Mouse (Mus musculus) B cell, adult 67 days (primary cell): ENCODE measurements around the gene Tmprss12. TPM values are rescaled to one million over a fixed set of nuclear protein-coding genes. Genes with fewer than 3 reads are reported as not detected.

Experiments
- total RNA-seq, 2 experiments: library from RNA; stranded (reverse); gene quantifications; 4 replicates each; pipeline ENCODE4 v1.2.4; 2023

The Tmprss12 gene
- not detected for total RNA-seq

DNA sequence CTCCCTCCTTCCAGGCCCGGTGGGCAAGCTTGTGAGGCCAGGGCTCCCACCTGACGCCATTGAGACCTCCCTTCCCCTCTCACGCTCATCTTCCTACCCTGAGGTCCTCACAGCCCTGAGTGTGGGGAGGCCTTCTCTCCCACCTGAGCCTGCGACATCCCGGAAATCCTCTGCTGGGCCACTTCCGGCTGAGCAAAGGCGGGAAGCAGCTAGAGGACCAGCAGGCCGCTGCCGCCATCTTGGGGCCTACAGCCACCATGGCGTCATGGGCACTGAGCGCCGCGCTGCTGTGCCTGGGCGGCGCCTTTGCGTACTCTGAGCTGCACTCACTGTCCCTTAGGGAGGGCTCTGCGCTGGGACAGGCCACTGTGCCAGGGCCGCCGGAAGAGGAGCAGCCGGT, at the start of gene Tmprss12:
TSS of gene Tmprss12 (plus strand) at position 212 of the 400 bp plus-strand sequence.

DNA sequence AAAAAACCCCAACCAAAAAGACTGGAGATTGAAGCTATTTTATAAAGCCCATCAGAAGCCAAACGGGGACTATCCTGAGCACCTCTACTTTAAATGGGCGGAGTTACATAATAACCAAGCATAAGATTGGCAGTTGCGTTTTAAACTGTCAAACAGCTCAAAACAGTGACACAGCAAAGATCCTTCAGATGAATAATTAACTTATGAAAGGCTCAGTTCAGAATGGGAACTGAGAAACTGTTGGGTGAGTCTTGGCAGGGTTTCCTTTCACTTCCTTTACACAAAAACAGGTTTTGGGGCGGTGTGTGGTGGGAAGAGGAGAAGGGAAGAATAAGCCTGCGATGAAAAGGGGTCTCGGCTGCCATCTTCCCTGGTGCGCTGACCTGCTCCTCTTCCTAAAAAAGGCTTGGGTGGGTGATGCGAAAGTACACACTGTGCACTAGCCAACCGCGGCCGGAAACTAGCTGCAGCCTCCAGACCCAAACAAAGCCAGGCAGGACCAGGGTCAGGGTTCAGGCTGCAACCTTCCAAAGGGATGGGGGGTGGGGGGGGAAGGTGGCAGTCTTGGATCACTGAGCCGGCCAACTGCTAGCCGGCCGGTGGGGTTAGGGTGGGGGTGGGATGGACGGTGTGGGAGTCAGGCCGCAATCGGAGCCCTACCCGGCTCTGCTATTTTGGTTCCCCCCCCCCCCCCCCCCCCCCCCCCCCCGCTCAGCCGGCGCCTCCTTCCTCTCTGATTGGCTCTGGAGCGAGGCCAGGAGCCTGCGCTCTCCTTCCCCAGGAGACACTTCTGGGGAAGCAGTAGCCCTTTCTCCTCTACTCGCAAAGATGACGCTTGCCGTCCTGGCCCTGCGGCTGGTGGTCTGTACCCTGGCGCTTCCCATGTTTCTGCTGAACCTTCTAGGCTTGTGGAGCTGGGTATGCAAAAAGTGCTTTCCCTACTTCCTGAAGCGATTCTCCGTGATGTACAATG, 23.7 kb downstream of the Tmprss12 start, which contains the start of gene Mettl7a1:
TSS of gene Mettl7a1 (plus strand) at position 122 of the 973 bp plus-strand sequence.

DNA sequence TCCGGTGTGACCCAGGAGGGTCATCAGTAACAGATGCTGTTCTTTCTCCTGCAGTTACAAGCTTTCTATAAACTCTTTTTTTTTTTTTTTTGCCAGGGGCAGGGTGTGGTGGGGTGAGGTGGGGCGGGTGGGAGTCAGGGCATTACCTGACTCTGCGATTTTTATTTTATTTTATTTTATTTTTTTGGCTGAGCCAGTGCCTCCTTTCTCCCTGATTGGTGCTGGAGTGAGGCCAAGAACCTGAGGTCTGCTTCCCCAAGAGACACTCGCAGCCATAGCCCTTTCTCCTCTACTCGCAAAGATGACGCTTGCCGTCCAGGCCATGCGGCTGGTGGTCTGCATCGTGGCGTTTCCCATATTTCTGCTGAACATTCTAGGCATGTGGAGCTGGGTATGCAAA, 54.0 kb downstream of the Tmprss12 start, which contains the start of gene Mettl7a3:
TSS of gene Mettl7a3 (plus strand) at position 301 of the 400 bp plus-strand sequence.

Other genes starting within 250 kb of the Tmprss12 start
- gene Dip2b, start 242.2 kb upstream of the Tmprss12 start, total RNA-seq = 10 to 100 TPM; 89.4 to 94.7 TPM
- 10 to 100 TPM; 67.8 to 76.6 TPM for gene Atf1, start 53.0 kb upstream of the Tmprss12 start, total RNA-seq
- gene Mettl7a1, start 23.3 kb downstream of the Tmprss12 start, total RNA-seq = 10 to 100 TPM; 15.5 to 18.8 TPM
- not detected for gene Mettl7a3, start 54.1 kb downstream of the Tmprss12 start, total RNA-seq
- not detected for gene Methig1, start 72.3 kb downstream of the Tmprss12 start, total RNA-seq
- under 1 TPM in 1 of 2 experiments, not detected in 1; 0.50 TPM for gene Mettl7a2, start 72.4 kb downstream of the Tmprss12 start, total RNA-seq
- not detected for gene Higd1c, start 83.7 kb downstream of the Tmprss12 start, total RNA-seq
- not detected for gene Gm5475, start 141.3 kb downstream of the Tmprss12 start, total RNA-seq
- 10 to 100 TPM; 21.4 to 21.9 TPM for gene Slc11a2, start 144.2 kb downstream of the Tmprss12 start, total RNA-seq
- 10 to 100 TPM; 42.2 to 44.9 TPM for gene Letmd1, start 188.2 kb downstream of the Tmprss12 start, total RNA-seq
- 1 to 10 TPM; 4.2 to 6.2 TPM for gene Csrnp2, start 214.7 kb downstream of the Tmprss12 start, total RNA-seq